Mouse (Mus musculus) hindbrain, embryonic 16.5 days (tissue): ENCODE measurements around the gene Kctd13. TPM values are rescaled to one million over a fixed set of nuclear protein-coding genes. Genes with fewer than 3 reads are reported as not detected.
A peak's percentile ranks its signal among the peaks of the same experiment; 100 is the strongest.

Experiments
- ATAC-seq: fragments of 200-750 bp; cut with Nextera tagmentation; 2 replicates; pipeline ENCODE4 v1.8.0; 2017; ENCODE audit warnings: moderate TSS enrichment, moderate library complexity
- H3K27ac ChIP-seq: fragments of 300-500 bp; sonication (generic); 2 replicates; pipeline ENCODE4 v1.5.1; 2014; ENCODE audit warnings: low read depth, mild to moderate bottlenecking, control low read depth, low read length, moderate library complexity
- H3K27me3 ChIP-seq: fragments of 300-500 bp; sonication (generic); replicated peaks from 2 replicates; pipeline ENCODE4 v1.6.1; 2014; ENCODE audit warnings: low read length; ENCODE audit not compliant: control insufficient read depth, insufficient read depth
- H3K36me3 ChIP-seq: fragments of 300-500 bp; sonication (generic); 2 replicates; pipeline ENCODE4 v1.6.1; 2014; ENCODE audit warnings: mild to moderate bottlenecking, low read length, moderate library complexity, mixed read lengths; ENCODE audit not compliant: control insufficient read depth, insufficient read depth
- H3K4me1 ChIP-seq: fragments of 300-500 bp; sonication (generic); 2 replicates; pipeline ENCODE4 v1.6.1; 2014; ENCODE audit warnings: low read depth, low read length; ENCODE audit not compliant: control insufficient read depth, insufficient read depth
- H3K4me2 ChIP-seq: fragments of 300-500 bp; sonication (generic); 2 replicates; pipeline ENCODE4 v1.6.1; 2014; ENCODE audit warnings: mild to moderate bottlenecking, low read length, control low read depth, moderate library complexity
- H3K4me3 ChIP-seq: fragments of 300-500 bp; sonication (generic); 2 replicates; pipeline ENCODE4 v1.5.1; 2014; ENCODE audit warnings: mild to moderate bottlenecking, low read length, control low read depth, moderate library complexity
- H3K9ac ChIP-seq: fragments of 300-500 bp; sonication (generic); 2 replicates; pipeline ENCODE4 v1.6.1; 2014; ENCODE audit warnings: low read depth, mild to moderate bottlenecking, control low read depth, low read length, moderate library complexity
- H3K9me3 ChIP-seq: fragments of 300-500 bp; sonication (generic); 2 replicates; pipeline ENCODE4 v1.6.1; 2014; ENCODE audit warnings: mild to moderate bottlenecking, low read length, moderate library complexity; ENCODE audit not compliant: control insufficient read depth
- WGBS: fragments of 180-500 bp; shearing (Covaris S2); extraction: QIAGEN DNeasy Blood & Tissue Kit; methylation state at CpG from one replicate; pipeline ENCODE4 v1.1.7; 2014; 5-methylcytosine and 5-hydroxymethylcytosine counted together
- polyA plus RNA-seq: library from polyadenylated mRNA; unstranded; fragments of >200 nt; fragmentation: Nextera tagmentation; extraction: Ambion mirVana; gene quantifications from 2 replicates; pipeline ENCODE4 v1.2.1, GENCODE M21; 2015

The Kctd13 gene
- polyA plus RNA-seq, 1 experiment from 2014 or later: 134 TPM

GRCm38 (mm10) chr7:126967361-126967760 lies 38.7 kb downstream of the Kctd13 start:
- Histone ChIP-seq H3K4me3 (no peak overlapping the region), H3K4me1 (no peaks in the 10 kb centered on the region), H3K4me2 (no peak overlapping the region), H3K27me3 (no peaks in the 10 kb centered on the region), H3K9ac (no peak overlapping the region), H3K9me3 (no peaks in the 10 kb centered on the region), H3K27ac (no peak overlapping the region), H3K36me3 (peaks cover 37% of the 10 kb centered on the region)
- 59% methylated on average over 6 of the region's 6 CpGs for WGBS
- ATAC-seq: no peak

GRCm38 (mm10) chr7:126975493-126975892 lies 46.8 kb downstream of the Kctd13 start:
- Histone ChIP-seq H3K27ac (peak overlapping the region; percentile 97; the same call in 1 of the 2 replicates), H3K9me3 (no peaks in the 10 kb centered on the region), H3K4me2 (peak overlapping the region; percentile 48), H3K27me3 (no peaks in the 10 kb centered on the region), H3K36me3 (peaks cover 27% of the 10 kb centered on the region; the same call in 1 of the 2 replicates), H3K4me1 (peaks cover 9% of the 10 kb centered on the region), H3K4me3 (peak overlapping the region; percentile 99), H3K9ac (peak overlapping the region; percentile 99)
- ATAC-seq: no peak; the same call in 1 of the 2 replicates
- 19% methylated on average over 8 of the region's 8 CpGs for WGBS

- peak within 1 kb of the TSS; percentile 96 for H3K4me2 ChIP-seq
- no peaks in the 10 kb centered on the region for H3K27me3 ChIP-seq
- ATAC-seq: no peak
- H3K36me3 ChIP-seq: peaks cover 27% of the 10 kb centered on the region; the same call in 1 of the 2 replicates
- no peaks in the 10 kb centered on the region for H3K9me3 ChIP-seq
- H3K4me3 ChIP-seq: peak within 1 kb of the TSS; percentile 99
- H3K9ac ChIP-seq: peak within 1 kb of the TSS; percentile 99
- 9% methylated on average over 1 of the region's 1 CpGs for WGBS
- H3K4me1 ChIP-seq: peaks cover 9% of the 10 kb centered on the region
- H3K27ac ChIP-seq: peak within 1 kb of the TSS; percentile 97
These were observed 47.0 kb downstream of the Kctd13 start, which contains the start of gene Cdipt for GRCm38 (mm10) chr7:126975893-126975949. Cdipt (plus strand) TSS chr7:126975914.

- H3K36me3 ChIP-seq: peaks cover 23% of the 10 kb centered on the region; the same call in 1 of the 2 replicates
- no peaks in the 10 kb centered on the region for H3K27me3 ChIP-seq
- H3K4me1 ChIP-seq: peaks cover 9% of the 10 kb centered on the region
- no peaks in the 10 kb centered on the region for H3K9me3 ChIP-seq
- H3K27ac ChIP-seq: peak within 1 kb of the TSS; percentile 97
- peak within 1 kb of the TSS; percentile 96 for H3K4me2 ChIP-seq
- under 1% methylated on average over 49 of the region's 55 CpGs for WGBS
- peak within 1 kb of the TSS; percentile 99 for H3K4me3 ChIP-seq
- peak; percentile 97 for ATAC-seq
- peak within 1 kb of the TSS; percentile 99 for H3K9ac ChIP-seq
These were observed 47.5 kb downstream of the Kctd13 start, which contains the start of gene Cdiptos for GRCm38 (mm10) chr7:126975950-126976866. Cdiptos (minus strand) TSS chr7:126976098.

- H3K9me3 ChIP-seq: no peaks in the 10 kb centered on the region
- peaks cover 20% of the 10 kb centered on the region; the same call in 1 of the 2 replicates for H3K36me3 ChIP-seq
- peaks cover 9% of the 10 kb centered on the region for H3K4me1 ChIP-seq
- no peaks in the 10 kb centered on the region for H3K27me3 ChIP-seq
- no peak for ATAC-seq
- 29% methylated on average over 14 of the region's 14 CpGs for WGBS
- H3K4me2 ChIP-seq: peak overlapping the region; percentile 96
- H3K4me3 ChIP-seq: peak overlapping the region; percentile 99
- peak overlapping the region; percentile 99 for H3K9ac ChIP-seq
- peak overlapping the region; percentile 97 for H3K27ac ChIP-seq
These were observed 48.3 kb downstream of the Kctd13 start for GRCm38 (mm10) chr7:126976878-126977459.

- Histone ChIP-seq H3K27me3 (no peaks in the 10 kb centered on the region), H3K4me2 (no peak overlapping the region), H3K4me3 (no peak overlapping the region), H3K9ac (no peak overlapping the region), H3K9me3 (no peaks in the 10 kb centered on the region), H3K4me1 (peaks cover 9% of the 10 kb centered on the region), H3K36me3 (peaks cover 15% of the 10 kb centered on the region; the same call in 1 of the 2 replicates), H3K27ac (no peak overlapping the region)
- ATAC-seq: no peak
- 94% methylated on average over 6 of the region's 6 CpGs for WGBS
These were observed 50.2 kb downstream of the Kctd13 start for GRCm38 (mm10) chr7:126978841-126979240.

GRCm38 (mm10) chr7:126981601-126982000 lies 52.9 kb downstream of the Kctd13 start:
- no peak for ATAC-seq
- Histone ChIP-seq H3K4me3 (no peak overlapping the region), H3K9me3 (no peaks in the 10 kb centered on the region), H3K27me3 (no peaks in the 10 kb centered on the region), H3K36me3 (peaks cover 15% of the 10 kb centered on the region; the same call in 1 of the 2 replicates), H3K4me1 (peaks cover 6% of the 10 kb centered on the region), H3K4me2 (no peak overlapping the region), H3K27ac (no peak overlapping the region), H3K9ac (no peak overlapping the region)
- 80% methylated on average over 2 of the region's 2 CpGs for WGBS

GRCm38 (mm10) chr7:126982054-126982453 lies 53.4 kb downstream of the Kctd13 start:
- WGBS: 99% methylated on average over 4 of the region's 4 CpGs
- Histone ChIP-seq H3K9ac (no peak overlapping the region), H3K27ac (no peak overlapping the region), H3K36me3 (peaks cover 15% of the 10 kb centered on the region; the same call in 1 of the 2 replicates), H3K9me3 (no peaks in the 10 kb centered on the region), H3K4me1 (peaks cover 4% of the 10 kb centered on the region), H3K27me3 (no peaks in the 10 kb centered on the region), H3K4me2 (no peak overlapping the region), H3K4me3 (no peak overlapping the region)
- ATAC-seq: no peak

GRCm38 (mm10) chr7:126983113-126983512 lies 54.4 kb downstream of the Kctd13 start:
- Histone ChIP-seq H3K9me3 (no peaks in the 10 kb centered on the region), H3K27ac (no peak overlapping the region), H3K27me3 (no peaks in the 10 kb centered on the region), H3K9ac (no peak overlapping the region), H3K4me1 (no peaks in the 10 kb centered on the region), H3K36me3 (peaks cover 15% of the 10 kb centered on the region; the same call in 1 of the 2 replicates), H3K4me3 (no peak overlapping the region), H3K4me2 (no peak overlapping the region)
- ATAC-seq: no peak
- 85% methylated on average over 7 of the region's 7 CpGs for WGBS
